In genomic region chr4:124210103-124210502, GRCm38 (mm10) we compare ENCODE assay signal across 19 mouse cellular contexts.
A peak's percentile ranks its signal among the peaks of the same experiment; 100 is the strongest.
DNase-seq lines count a peak whose midpoint lies in the region; TF ChIP-seq lines count a peak whose summit lies in the region.
"Had no signal": no experiment of that assay in that cellular context is flagged by ENCODE, and none has a peak within 500 bp of the region (broad histone marks: within the 10 kb centered on the region; RNA-seq: fewer than 3 reads in every experiment).

No protein-coding gene starts in this region.

- no peak for TF ChIP-seq POLR2A in brain, embryonic 14.5 days (IDR thresholded peaks at IDR 0.05; ENCODE audit: borderline replicate concordance, extremely low read depth, insufficient read depth, insufficient read length, poor library complexity, severe bottlenecking)

- no peak for TF ChIP-seq CTCF in brain, embryonic 14.5 days (IDR thresholded peaks at IDR 0.05; ENCODE audit: borderline replicate concordance, extremely low read depth, insufficient read depth, insufficient read length)

- DNase-seq in layer of hippocampus, adult 18-20 months (ENCODE audit: low spot score in 2 of 2) = peak; percentile 43 to 64
- no peak for DNase-seq in layer of hippocampus, postnatal 25 days (ENCODE audit: extremely low spot score in 1 of 2, low spot score in 1 of 2)
- DNase-seq in brain, embryonic 14.5 days (ENCODE audit: low read depth) = peak; percentile 46
- DNase-seq in frontal cortex, postnatal 14 days (ENCODE audit: low spot score in 2 of 2) = peak; percentile 27 to 36
- DNase-seq in right cerebral cortex, adult 2 months (ENCODE audit: low spot score in 2 of 2) = peak; percentile 49 to 55
- no peak for DNase-seq in adrenal gland, postnatal 14 days
- no peak for DNase-seq in heart, postnatal 25 days (ENCODE audit: low spot score)
- no peak for DNase-seq in adrenal gland, adult 18-20 months (ENCODE audit: low spot score in 2 of 2)
- DNase-seq: adrenal gland, adult 2 months; cerebellum, adult 11-12 months; cerebellum, postnatal 14 days; gastrocnemius, postnatal 10 days; heart, adult 11 months; heart, postnatal 4 days; kidney, postnatal 36 days; liver; liver, postnatal 0 days; spleen, adult 18-20 months; thymus, adult 2 months had no signal

- intact Hi-C loops in heart, postnatal 25 days (cut with DNase I) = no loop called here

Comparison
In these comparisons a context has a peak if more than half of its experiments do, and no peak if none do; other contexts are left out.
1. DNase-seq: peak in layer of hippocampus, adult 18-20 months (2 of 2), brain, embryonic 14.5 days (single experiment), frontal cortex, postnatal 14 days (2 of 2) and right cerebral cortex, adult 2 months (2 of 2); none in layer of hippocampus, postnatal 25 days (0 of 2), adrenal gland, postnatal 14 days (single experiment), heart, postnatal 25 days (single experiment) and adrenal gland, adult 18-20 months (0 of 2).